Mouse (Mus musculus) frontal cortex, postnatal 36 days (tissue): ENCODE measurements around the gene Knop1.
A peak's percentile ranks its signal among the peaks of the same experiment; 100 is the strongest.

Source experiments
- DNase-seq, 2 experiments: peaks; one replicate each; pipeline ENCODE4 v3.0.0; 2022; ENCODE audit warnings: low spot score in 2 of 2

The Knop1 gene

GRCm38 (mm10) chr7:118855877-118856304 is at the start of gene Knop1:
Gene Knop1 (minus strand): TSS chr7:118856254.
- no peak for DNase-seq

GRCm38 (mm10) chr7:118904530-118904929 is 48.5 kb upstream of the Knop1 start:
- no peak for DNase-seq

GRCm38 (mm10) chr7:118903879-118904278 is 47.8 kb upstream of the Knop1 start:
- no peak for DNase-seq

- DNase-seq = no peak
Measured at GRCm38 (mm10) chr7:118902944-118903343, 46.9 kb upstream of the Knop1 start.

GRCm38 (mm10) chr7:118900090-118900489 is 44.0 kb upstream of the Knop1 start:
- DNase-seq = no peak

GRCm38 (mm10) chr7:118898063-118898462 is 42.0 kb upstream of the Knop1 start:
- no peak for DNase-seq

GRCm38 (mm10) chr7:118895469-118896450 is 39.7 kb upstream of the Knop1 start:
- DNase-seq = no peak

- DNase-seq = no peak
Measured at GRCm38 (mm10) chr7:118889046-118889680, 33.1 kb upstream of the Knop1 start.

GRCm38 (mm10) chr7:118887303-118888055 is 31.4 kb upstream of the Knop1 start:
- no peak for DNase-seq

- DNase-seq = peak in 1 of 2 experiments; percentile 21
Measured at GRCm38 (mm10) chr7:118884969-118885368, 28.9 kb upstream of the Knop1 start.

- DNase-seq = no peak
Measured at GRCm38 (mm10) chr7:118883957-118884356, 27.9 kb upstream of the Knop1 start.

- DNase-seq = no peak
Measured at GRCm38 (mm10) chr7:118879466-118880029, 23.5 kb upstream of the Knop1 start.

GRCm38 (mm10) chr7:118865362-118865761 is 9.3 kb upstream of the Knop1 start:
- no peak for DNase-seq

- no peak for DNase-seq
Measured at GRCm38 (mm10) chr7:118858640-118859039, 2.6 kb upstream of the Knop1 start.

GRCm38 (mm10) chr7:118855171-118855876 is 730 bp downstream of the Knop1 start, which contains the start of gene Iqck:
Gene Iqck (plus strand): TSS chr7:118855752.
- peak; percentile 89 to 94 for DNase-seq

GRCm38 (mm10) chr7:118854606-118855005 is 1.4 kb downstream of the Knop1 start:
- no peak for DNase-seq

- DNase-seq = no peak
Measured at GRCm38 (mm10) chr7:118852611-118853010, 3.4 kb downstream of the Knop1 start.

GRCm38 (mm10) chr7:118851571-118851970 is 4.5 kb downstream of the Knop1 start:
- no peak for DNase-seq

- DNase-seq = no peak
Measured at GRCm38 (mm10) chr7:118850676-118851290, 5.3 kb downstream of the Knop1 start.

- no peak for DNase-seq
Measured at GRCm38 (mm10) chr7:118849543-118850250, 6.4 kb downstream of the Knop1 start.
